Mouse (Mus musculus) kidney, adult 2 months (tissue): ENCODE data around the gene Prkg1. TPM values are rescaled to one million over a fixed set of nuclear protein-coding genes. Genes with fewer than 3 reads are reported as not detected.

Experiments used
- DNase-seq: peaks from one replicate; pipeline ENCODE4 v3.0.0; 2021
- H3K27ac ChIP-seq: fragments of 200-500 bp; 2 replicates; pipeline ENCODE4 v1.5.1; 2012; ENCODE audit warnings: low read depth, low read length, control low read depth, inconsistent platforms; ENCODE audit not compliant: insufficient read depth
- H3K27me3 ChIP-seq: fragments of 200-500 bp; replicated peaks from 2 replicates; pipeline ENCODE4 v1.6.1; 2012; ENCODE audit warnings: mild to moderate bottlenecking, moderate library complexity, low read length, inconsistent platforms; ENCODE audit not compliant: control insufficient read depth, insufficient read depth
- H3K36me3 ChIP-seq: fragments of 200-500 bp; 2 replicates; pipeline ENCODE4 v1.6.1; 2012; ENCODE audit warnings: mild to moderate bottlenecking, moderate library complexity, low read length, inconsistent platforms; ENCODE audit not compliant: control insufficient read depth, insufficient read depth
- H3K4me1 ChIP-seq: fragments of 200-500 bp; 2 replicates; pipeline ENCODE4 v1.6.1; 2011; ENCODE audit warnings: low read length; ENCODE audit not compliant: control insufficient read depth, insufficient read depth
- H3K4me3 ChIP-seq: fragments of 200-500 bp; 2 replicates; pipeline ENCODE4 v1.5.1; 2011; ENCODE audit warnings: mild to moderate bottlenecking, low read depth, low read length, control low read depth; ENCODE audit not compliant: insufficient read depth
- CTCF ChIP-seq: fragments of 200-500 bp; conservative IDR thresholded peaks from 2 replicates; pipeline ENCODE4 v1.5.1; 2011; ENCODE audit warnings: low read depth, mild to moderate bottlenecking, control low read depth, low read length, moderate library complexity, mixed read lengths; ENCODE audit not compliant: insufficient read depth, insufficient read length
- POLR2A ChIP-seq: fragments of 200-500 bp; IDR thresholded peaks from one replicate; pipeline ENCODE4 v1.6.1; 2011; ENCODE audit warnings: low read depth, low read length, control low read depth
- whole genome bisulfite sequencing: fragments of 180-500 bp; shearing (Covaris S2); methylation state at CpG from one replicate; pipeline ENCODE4 v1.1.7; 2018; 5-methylcytosine and 5-hydroxymethylcytosine counted together
- polyA plus RNA-seq: library from polyadenylated mRNA; depleted of rRNA; stranded (reverse); fragments of >200 nt; gene quantifications from 2 replicates; pipeline ENCODE4 v1.2.3, GENCODE M21; 2012

Prkg1 gene
- polyA plus RNA-seq, 1 experiment: 1.7 TPM

DNA sequence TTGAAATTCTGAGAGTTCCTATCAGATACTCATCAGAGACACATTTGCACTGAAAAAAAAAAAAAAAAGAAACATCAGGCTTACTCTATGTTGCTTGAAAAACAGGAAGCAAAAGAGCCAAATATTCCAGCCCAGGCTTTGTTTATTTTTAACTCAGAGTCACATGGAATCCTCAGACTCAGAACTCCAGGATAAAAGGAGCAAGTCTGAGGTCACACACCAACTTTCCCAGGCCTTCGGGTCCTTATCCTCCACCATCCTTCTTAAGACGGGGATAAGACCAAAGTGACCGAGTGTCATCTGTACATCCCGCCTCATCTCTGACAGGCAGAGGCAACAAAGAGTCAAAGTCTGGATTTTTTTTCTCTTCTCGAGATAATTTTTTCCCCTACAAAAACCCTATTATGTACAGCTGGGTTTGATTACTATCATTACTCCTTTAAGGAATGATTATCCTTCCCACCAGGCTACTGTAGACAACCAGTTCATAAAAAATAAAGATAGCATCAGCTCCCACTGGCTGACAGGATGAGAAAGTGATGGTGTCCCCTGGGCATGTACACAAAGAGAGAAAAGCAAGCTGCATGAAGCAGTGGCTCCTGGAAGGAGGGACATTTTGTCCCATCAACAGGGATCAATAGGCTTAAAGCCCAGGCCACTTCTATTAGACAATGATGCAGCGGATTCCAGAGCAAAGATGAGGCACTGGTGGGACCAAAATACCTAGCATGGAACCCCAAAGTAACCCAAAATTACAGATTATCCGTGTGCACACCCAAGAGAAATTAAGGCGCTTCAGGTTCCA lies 21.4 kb downstream of the Prkg1 start:
- Histone ChIP-seq H3K4me1 (no peaks in the 10 kb centered on the region; the same call in 1 of the 2 replicates), H3K27me3 (no peaks in the 10 kb centered on the region), H3K36me3 (no peaks in the 10 kb centered on the region), H3K4me3 (no peak overlapping the region), H3K27ac (peak overlapping the region; percentile 69)
- WGBS: 71% methylated on average over 8 of the region's 8 CpGs
- peak; percentile 69 for DNase-seq
- TF ChIP-seq CTCF (no peak), POLR2A (no peak)

DNA sequence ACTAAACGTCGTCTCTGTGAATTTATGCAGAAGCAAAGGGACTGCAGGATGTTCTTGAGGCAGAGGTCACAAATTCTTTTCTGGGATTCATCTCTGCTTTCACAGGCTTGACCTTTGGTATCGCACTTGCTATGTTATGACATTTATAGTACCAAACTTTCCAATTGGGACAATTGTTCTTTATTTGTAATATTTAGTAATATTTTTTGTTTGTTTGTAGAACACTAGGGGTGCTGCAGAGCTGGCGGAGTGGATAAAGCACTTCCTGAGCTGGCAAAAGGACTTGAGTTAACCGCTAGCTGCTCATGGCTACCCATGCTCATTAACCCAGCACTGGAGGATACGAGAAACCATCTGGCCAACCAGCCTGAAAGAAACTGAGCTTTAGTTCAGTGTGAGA lies 49.9 kb downstream of the Prkg1 start:
- Histone ChIP-seq H3K27me3 (no peaks in the 10 kb centered on the region), H3K36me3 (no peaks in the 10 kb centered on the region), H3K4me1 (no peaks in the 10 kb centered on the region), H3K4me3 (no peak overlapping the region), H3K27ac (peak overlapping the region; percentile 26; the same call in 1 of the 2 replicates)
- peak; percentile 17 for DNase-seq
- 75% methylated on average over 6 of the region's 6 CpGs for WGBS
- TF ChIP-seq POLR2A: no peak
- no peak for TF ChIP-seq CTCF

DNA sequence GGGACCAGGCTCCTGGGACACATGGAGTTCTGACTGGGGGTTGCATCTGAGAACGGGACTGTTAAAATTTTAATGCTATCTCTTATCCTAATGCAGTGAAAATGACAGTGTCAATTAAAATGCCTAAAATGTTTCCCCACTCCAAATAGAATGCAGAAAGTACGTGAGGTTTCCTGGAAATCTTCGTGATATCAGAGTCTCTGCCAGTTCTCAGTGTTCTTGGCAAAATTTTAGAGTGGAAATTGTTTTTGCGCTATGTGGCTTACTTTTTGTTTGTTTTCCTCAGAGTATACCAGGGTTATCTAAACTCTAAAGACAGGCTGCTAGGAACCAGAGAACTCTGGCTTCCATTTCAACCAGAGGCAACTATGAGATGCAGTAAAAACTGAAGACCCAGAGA lies 50.4 kb downstream of the Prkg1 start:
- H3K4me3 ChIP-seq: no peak overlapping the region
- H3K4me1 ChIP-seq: no peaks in the 10 kb centered on the region
- WGBS: 81% methylated on average over 4 of the region's 4 CpGs
- H3K27ac ChIP-seq: no peak overlapping the region
- H3K27me3 ChIP-seq: no peaks in the 10 kb centered on the region
- DNase-seq: peak; percentile 36
- no peaks in the 10 kb centered on the region for H3K36me3 ChIP-seq
- TF ChIP-seq CTCF (no peak), POLR2A (no peak)

DNA sequence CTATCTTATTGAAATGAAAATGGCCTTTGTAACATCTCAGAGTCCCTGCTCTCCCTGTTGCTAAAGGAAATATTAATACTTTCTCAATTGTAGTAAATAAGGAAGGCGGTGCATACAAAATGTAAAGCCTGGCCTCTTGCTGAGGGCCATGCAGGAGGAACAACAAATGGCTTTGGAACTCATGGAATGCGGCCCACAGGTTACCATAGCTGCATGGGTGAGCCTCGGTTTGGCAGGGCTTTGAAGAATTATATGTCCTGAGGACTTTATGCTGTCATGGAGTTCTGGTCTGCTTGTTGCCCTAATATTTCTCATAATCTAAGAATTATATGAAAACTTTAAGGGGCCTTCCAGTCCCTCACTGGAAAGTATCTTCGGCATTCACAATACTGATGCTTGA lies 51.5 kb downstream of the Prkg1 start:
- TF ChIP-seq CTCF: no peak
- TF ChIP-seq POLR2A: no peak
- Histone ChIP-seq H3K27me3 (no peaks in the 10 kb centered on the region), H3K36me3 (no peaks in the 10 kb centered on the region), H3K27ac (no peak overlapping the region), H3K4me1 (no peaks in the 10 kb centered on the region), H3K4me3 (no peak overlapping the region)
- 64% methylated on average over 4 of the region's 4 CpGs for WGBS
- no peak for DNase-seq

DNA sequence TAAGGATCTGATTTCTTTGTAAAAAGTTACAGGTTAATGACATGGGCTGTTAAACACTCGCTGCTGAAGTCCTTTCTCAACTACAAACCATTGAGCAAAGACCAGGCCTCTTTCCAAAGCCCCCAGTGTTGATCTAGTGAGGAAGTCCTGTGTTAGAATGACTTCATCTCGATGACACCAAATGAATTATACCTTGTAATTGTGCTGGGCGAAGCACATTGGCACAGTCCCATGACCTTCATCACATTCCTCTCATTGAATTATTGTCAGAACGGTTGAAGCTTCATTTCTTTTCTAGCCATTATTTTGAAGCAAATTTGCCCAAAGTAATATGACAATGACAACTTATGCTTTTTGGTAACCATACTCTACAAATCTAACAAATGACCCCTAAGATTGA lies 54.5 kb downstream of the Prkg1 start:
- WGBS: 58% methylated on average over 4 of the region's 4 CpGs
- peak; percentile 29 for DNase-seq
- no peaks in the 10 kb centered on the region for H3K27me3 ChIP-seq

DNA sequence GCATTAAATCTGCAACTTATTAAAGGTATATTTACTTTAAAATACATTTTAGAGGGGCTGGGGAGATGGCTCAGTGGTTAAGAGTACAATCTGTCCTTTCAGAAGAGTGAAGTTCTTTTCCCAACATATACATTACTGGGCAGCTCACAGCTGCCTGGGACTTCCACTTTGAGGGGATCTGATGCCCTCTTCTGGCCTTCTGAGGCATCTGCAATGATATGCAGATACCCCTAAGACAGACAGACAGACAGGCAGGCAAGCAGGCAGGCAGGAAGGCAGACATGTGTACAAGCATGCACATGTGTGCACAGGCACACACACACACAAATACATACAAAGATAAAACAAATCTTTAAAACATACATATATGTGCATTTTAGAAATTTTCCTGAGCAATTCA lies 60.8 kb downstream of the Prkg1 start:
- Histone ChIP-seq H3K4me1 (no peaks in the 10 kb centered on the region), H3K27ac (no peak overlapping the region), H3K4me3 (no peak overlapping the region), H3K36me3 (no peaks in the 10 kb centered on the region), H3K27me3 (no peaks in the 10 kb centered on the region)
- TF ChIP-seq POLR2A (no peak), CTCF (no peak)
- DNase-seq: no peak

More for the DNA sequence above, 54.5 kb downstream of the Prkg1 start:
- H3K36me3 ChIP-seq: no peaks in the 10 kb centered on the region
- H3K4me1 ChIP-seq: no peaks in the 10 kb centered on the region
- TF ChIP-seq CTCF (no peak), POLR2A (no peak)
- H3K27ac ChIP-seq: no peak overlapping the region
- H3K4me3 ChIP-seq: no peak overlapping the region

DNA sequence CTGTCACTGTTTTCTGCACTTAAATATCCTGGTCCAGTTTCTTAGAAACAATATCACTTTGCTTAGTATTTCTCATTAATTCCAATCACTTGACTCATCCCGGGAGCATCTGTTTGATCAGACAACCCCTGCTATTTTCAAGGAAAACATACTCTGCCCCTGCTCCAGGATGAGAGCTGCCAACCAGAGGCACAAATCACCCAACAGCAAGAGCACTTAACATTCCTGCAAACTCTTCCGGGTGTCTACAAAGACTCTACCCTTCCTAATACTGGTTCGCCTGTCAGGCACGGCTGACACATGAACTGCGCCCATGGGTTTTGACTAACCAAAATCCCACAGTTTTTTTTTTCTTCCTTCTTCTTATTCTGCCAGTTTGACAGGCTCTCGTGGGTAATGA lies 65.9 kb downstream of the Prkg1 start:
- Histone ChIP-seq H3K4me3 (no peak overlapping the region), H3K27me3 (no peaks in the 10 kb centered on the region; the same call in 1 of the 2 replicates), H3K36me3 (no peaks in the 10 kb centered on the region), H3K27ac (no peak overlapping the region), H3K4me1 (no peaks in the 10 kb centered on the region)
- WGBS: 30% methylated on average over 6 of the region's 6 CpGs
- DNase-seq: no peak
- TF ChIP-seq POLR2A (no peak), CTCF (no peak)

DNA sequence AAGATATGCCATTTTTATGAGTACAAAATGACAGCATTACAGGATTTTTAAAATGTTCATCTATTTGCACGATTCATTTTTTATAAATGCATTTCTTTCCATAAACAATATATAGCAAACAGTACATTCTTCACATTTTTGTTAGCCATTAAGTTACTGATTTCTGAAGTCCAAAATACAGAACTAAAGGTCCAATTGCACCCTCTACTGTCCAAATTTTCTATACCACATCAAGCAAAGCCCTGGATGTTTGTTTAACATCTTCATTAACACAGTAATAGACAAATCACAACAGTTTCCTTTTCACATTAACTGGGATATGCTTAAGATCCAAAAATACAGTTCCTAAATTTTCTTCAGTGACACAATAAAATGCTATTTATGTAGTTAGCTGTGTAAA lies 84.0 kb downstream of the Prkg1 start:
- TF ChIP-seq POLR2A (no peak), CTCF (no peak)
- WGBS: 21% methylated on average over 1 of the region's 1 CpGs
- H3K4me3 ChIP-seq: no peak overlapping the region
- H3K27me3 ChIP-seq: no peaks in the 10 kb centered on the region; the same call in 1 of the 2 replicates
- no peak overlapping the region for H3K27ac ChIP-seq
- no peaks in the 10 kb centered on the region for H3K4me1 ChIP-seq
- peak; percentile 24 for DNase-seq
- H3K36me3 ChIP-seq: no peaks in the 10 kb centered on the region
